Mouse (Mus musculus) bone marrow, adult 2 months (tissue): ENCODE results near the gene Rasal2.

Experiments
- CTCF ChIP-seq: fragments of 200-500 bp; IDR thresholded peaks from 2 replicates; pipeline ENCODE4 v1.5.1; 2011; ENCODE audit warnings: low read length, control low read depth; ENCODE audit not compliant: control insufficient read depth, insufficient read depth
- POLR2A ChIP-seq: fragments of 200-500 bp; IDR thresholded peaks from 2 replicates; pipeline ENCODE4 v1.6.1; 2011; ENCODE audit warnings: low read depth, mild to moderate bottlenecking, control low read depth, low read length, borderline replicate concordance; ENCODE audit not compliant: control insufficient read depth

DNA sequence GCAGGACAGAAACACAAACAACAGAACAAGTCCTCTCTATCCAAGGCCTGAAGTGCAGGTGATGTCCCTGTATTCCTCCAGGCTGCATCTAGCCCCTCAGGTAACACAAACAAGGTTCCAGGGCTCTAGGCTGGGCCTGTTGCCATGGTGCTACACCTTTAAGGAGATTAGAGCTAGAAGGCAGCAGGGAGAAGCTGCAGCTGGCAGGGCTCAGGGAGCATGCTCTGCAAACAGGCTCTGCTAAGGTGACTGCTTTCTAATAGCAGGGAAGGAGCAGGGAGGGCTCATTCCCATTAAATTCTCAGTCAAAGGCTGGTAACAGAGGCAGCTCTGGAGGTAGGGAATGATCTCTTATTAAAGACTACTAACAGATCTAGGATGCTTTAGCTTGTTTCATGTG is 231.3 kb downstream of the Rasal2 start:
- TF ChIP-seq CTCF (no peak), POLR2A (no peak)
